Mouse (Mus musculus) cerebellum, postnatal 14 days (tissue): ENCODE data around the gene Dusp1.

Experiments used
- DNase-seq, 2 experiments: peaks; one replicate each; pipeline ENCODE4 v3.0.0; 2021; ENCODE audit warnings: mixed read lengths in 2 of 2

Dusp1 gene

DNA sequence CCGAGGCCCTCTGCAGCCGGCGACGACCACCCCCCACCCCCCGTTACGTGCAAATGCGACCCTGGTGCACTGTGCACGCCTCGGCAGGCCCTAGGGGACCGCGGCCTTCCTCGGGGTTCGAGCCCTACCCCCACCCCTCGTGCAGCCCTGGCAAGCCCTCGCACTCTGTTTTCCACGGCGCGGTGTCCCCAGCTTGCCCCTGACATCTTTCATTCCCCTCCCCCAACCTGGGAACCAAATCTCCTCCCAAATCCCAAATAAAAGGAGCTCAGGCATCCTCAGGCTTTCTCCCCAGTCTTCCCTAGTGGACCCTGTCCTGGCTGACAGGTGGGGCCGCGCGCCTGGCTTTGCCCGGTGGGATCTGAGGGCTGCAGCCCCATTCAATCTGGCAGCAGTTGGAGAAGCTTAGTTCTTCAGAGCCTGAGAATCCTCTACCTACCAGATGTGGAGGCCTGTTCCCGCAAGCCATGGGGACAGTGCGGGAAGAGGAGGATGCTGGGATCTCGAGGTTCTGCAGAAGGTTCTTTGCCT lies at the start of gene Dusp1:
Gene Dusp1, minus strand, starts transcription at position 478 of the 531 bp plus-strand sequence.
- DNase-seq = no peak

DNA sequence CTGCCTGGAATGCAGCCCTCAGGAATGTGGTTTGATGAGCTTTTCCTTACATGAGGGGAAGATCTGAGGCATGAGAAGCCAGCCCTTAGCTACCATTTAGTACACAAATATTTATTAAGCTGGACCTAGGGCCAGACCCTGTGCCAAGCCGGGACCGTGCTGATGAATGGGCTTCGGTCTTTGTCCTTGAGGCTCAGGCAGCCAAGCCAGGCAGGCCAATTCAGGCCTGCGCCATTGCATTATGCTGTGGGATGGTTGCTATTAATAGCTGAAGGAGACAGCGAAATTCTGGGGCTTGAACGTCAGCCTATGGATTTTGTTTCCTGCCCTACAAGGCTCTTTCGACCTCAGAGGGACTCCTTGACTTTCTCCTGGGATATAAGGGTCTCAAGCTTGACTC lies 49.4 kb upstream of the Dusp1 start:
- DNase-seq = no peak

DNA sequence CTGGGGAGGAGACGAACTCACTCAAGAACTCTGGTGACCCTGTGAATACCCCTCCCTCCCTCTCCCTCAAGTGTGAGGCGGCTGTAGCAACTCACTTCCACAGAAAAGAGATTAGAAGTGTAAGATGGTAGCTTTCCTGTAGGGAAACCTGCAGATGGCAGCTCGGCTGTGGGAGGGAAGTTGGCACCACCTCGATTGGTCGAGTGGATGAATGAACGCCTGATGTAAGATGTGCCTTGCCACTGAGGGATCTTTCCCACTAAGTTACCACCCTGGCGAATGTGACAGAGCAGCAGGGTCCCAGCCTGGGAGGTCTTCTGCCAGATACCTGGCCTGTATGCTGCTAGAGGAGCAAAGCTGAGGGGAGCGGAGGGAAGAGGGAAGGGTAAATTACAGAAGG lies 47.9 kb upstream of the Dusp1 start:
- DNase-seq = peak in 1 of 2 experiments; percentile 34

DNA sequence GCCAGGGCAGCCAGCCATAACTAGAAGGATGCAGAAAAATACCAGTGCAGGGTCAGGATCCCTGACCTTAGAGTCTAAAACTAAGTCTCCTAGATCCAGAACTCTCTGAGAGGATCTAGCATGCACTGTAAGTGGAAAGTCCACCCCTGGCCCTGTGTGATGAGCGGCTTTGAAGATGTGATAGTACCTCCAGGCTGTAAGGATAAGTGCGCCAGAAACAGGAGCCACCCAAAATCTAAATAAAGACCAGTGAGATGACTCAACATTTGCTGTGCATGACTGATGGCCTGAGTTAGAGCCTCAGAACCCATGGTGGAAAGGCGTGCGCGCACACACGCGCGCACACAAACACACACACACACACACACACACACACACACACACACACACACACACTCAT lies 46.9 kb upstream of the Dusp1 start:
- no peak for DNase-seq

DNA sequence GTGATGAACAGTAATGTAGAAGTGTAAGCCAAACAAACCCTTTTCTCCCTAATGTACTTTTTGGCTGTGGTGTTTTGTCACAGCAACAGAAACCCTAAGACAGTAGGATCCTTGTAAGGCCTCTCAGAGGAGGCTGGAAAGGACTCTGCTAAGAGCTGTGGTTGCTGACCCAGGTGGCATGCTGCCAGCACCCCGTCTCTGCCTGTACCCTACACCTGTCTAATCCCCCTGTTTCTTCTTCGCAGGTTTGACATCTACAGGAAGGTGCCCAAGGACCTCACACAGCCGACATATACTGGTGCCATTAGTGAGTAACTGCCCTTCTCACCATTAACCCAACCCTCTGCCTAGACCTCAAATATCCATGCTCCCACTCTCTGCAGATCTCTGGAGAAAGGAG lies 46.4 kb upstream of the Dusp1 start:
- DNase-seq = peak in 1 of 2 experiments; percentile 40

DNA sequence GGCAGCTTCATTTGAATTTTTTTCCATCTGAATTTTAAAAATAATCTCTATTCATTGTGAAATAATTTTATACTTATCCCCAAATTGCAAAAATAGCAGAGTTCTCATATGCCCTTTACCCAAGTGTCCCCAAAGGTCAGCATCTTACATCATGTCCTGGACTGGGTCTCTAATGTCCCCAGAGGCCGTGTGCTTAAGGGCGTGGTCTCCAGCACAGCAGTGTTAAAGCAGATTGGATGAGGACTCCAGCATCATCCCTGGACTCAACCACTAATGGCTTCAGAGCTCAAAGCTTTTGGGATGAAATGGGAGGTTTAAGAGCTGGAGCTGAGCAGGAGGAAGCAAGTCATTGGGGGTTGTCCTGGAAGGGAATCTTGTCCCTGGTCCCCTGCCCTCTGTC lies 44.6 kb upstream of the Dusp1 start:
- DNase-seq = no peak

DNA sequence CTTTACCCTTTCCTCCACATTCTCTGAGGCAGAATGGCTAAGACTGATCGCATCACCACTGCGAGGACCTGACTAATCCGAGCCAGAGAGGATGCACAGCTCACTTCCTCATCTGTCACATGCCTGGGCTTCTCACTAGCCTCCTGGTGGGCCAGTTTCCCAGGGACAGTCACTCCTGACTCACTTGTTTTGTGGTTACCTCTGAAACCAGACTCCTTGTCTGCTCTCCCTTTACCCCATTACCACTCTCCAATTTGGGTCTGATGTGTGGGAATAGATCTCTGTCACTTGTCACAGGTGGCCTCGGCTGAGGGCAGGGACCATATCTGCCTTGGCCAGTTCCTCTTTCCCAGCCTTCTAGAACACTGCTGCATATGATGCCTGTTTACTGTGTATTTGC lies 43.7 kb upstream of the Dusp1 start:
- no peak for DNase-seq

DNA sequence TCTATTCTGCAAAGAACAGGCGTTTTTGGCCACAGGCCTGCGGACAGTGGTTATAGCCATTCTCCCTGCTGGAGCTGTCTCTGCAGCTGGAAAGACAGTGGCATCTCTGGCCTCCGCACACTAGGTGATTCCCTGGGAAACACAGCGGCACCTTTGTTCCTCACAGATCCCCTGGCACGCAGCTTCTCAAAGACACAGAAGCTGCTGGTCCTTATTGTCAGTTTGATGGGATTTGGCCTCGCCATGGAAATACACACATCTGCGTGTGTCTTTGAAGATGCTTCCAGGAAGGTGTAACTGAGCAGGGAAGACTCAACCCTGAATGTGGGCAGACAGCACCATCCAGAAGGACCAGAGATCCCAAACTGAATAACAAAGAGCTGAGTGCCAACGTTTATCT lies 41.4 kb upstream of the Dusp1 start:
- DNase-seq = no peak

DNA sequence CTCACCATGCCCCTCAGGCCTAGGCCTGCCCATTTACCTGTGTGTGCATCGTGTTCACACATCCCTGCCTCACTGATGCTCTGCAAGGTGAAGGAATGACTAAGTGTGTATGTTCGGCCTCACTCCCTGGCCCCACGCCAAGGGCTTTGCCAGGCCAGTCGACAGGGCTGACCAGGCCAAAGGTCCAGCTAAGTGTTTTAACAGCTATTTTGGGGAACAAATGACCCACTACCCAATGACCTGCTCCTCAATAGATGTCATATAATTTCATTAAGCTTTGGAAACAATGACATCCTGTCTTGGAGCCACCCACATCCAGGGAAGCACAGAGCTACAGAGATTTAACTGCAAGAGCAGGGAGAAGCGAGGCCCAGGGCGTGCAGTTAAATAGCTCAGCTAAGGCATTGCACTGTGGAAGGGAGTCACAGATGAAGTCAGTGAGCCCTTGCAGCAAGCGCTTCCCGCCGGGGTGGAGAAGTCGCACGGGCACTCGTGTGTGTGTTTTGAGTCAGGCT lies 40.5 kb upstream of the Dusp1 start:
- DNase-seq = peak; percentile 61 to 70

DNA sequence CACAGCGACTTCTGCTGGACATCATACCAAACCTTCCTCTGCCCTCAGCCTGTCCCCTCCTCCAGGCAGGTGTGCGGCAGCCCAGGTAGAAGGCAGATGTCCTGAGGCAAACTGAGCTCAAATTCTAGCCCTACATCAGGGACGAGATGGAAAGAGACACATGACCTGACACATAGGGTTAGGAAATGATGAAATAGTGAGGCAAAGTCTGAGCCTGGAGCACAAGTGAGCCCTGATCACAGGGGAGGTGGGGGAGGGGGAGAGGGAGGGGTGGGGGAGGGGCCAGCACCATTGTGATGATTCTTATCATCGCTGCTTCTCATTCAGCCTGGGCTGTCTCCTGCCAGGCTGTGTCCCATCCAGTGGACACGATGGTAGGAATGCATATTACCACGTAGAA lies 40.0 kb upstream of the Dusp1 start:
- no peak for DNase-seq

DNA sequence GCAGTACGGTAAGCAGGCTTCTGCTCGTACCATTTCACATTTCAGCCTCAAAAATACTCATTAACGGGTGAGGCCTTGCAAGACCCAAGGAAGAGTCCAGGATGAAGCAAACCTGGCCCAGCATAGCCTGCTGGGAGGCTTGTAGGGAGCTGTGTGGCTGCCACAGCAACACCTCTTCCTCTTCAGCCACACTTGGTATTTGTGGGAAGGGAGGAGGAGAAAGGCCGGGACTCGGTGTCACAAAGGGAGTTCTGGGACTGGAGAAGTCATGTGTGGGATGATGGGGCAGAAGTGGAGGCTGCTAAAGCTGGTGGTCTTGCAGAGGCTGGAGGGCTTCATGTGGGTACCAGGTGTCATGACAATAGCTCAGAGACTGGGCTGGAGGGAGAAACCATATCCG lies 39.6 kb upstream of the Dusp1 start:
- no peak for DNase-seq

DNA sequence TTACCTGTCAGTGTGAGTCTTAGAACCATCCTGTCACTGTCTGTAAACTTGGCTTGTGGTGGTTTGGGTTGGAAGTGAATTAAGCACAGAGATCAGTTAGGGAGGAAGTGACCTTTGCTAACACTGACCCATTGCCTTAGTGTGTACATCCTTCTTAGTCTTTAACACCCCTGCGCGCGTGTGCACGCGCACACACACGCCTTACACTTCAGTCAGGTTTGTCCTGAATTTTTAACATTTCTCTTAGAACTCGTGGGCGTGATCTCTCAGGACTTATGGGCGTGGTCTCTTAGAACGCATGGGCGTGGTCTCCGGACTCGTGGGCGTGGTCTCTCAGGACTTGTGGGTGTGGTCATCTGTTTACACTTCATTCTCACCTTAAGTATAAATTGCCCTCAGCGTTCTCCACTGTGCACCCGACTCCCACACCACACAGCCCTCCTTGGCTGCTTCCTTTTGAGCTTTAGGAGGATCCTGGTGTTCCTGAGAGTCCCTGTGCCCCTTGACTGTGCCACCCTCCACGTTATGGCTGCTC lies 39.1 kb upstream of the Dusp1 start:
- no peak for DNase-seq

DNA sequence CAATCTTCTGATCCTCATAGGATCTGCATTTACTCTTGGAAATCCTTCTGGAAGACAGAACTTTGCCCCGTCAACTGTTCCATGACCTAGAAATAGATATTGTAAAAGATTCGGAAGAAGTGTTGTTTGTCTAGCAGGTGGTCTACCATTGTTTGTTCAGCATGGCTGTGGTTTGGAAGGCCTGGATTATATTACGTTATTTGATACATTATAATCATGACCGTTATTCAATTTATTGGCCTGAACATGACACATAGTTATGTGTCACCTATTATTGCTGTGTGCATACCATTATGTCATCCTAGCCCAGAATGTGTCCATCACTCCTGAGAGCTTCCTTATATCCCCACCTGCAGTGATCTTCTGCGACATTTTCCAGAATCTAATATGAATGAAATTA lies 36.9 kb upstream of the Dusp1 start:
- DNase-seq = no peak

DNA sequence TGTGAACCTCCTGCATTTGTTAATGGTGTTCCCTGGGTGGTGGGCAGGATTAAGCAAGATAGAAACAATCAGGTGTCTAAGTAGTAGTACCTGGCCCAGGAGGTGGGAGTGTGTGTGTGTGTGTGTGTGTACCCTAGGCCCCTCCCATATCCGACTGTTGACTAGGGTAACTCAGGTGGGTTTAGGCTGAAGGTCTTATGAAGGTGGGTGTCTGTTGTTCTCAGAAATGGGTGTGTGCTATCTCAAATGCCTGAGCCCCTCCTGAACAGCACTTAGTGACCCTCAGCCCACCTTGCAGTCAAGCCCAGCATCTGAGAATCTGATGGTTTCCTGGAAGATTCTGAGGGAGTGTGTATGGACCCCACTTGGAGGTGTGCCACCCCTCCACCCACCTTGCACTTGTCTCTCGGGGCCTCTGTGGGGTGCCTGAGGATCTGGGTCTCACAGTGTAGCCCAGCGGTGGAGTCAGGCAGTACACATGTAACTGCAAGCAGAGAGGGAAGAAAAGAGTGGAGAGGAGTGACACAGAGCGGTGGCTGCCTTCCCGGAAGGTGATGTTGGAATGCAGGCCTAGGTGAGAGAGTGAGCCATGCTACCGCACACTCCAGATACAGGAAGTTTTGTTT lies 35.0 kb upstream of the Dusp1 start:
- peak in 1 of 2 experiments; percentile 43 for DNase-seq

DNA sequence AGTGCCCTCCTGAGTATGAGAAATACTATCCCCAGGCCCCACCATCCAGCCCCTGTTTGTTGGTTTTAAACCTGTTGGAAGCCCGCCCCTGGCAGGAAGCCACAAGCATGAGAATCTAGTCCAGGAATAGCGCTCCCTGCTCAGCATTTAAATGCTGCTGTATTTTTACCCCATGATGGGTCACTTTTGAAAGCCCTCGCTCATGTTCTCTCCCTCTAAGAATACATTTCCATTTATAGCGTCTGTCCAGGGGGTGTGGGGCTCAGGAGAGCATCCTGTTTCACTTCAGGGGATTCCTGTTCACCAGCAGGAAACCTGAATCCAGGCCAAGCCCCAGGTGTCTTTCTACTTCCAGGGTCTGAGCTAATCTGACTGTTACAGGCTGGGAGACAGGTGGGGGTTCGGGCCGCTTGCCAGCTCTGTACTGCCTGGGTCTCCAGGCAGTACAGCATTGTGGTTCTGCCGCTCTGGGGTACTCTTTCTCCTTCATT lies 34.3 kb upstream of the Dusp1 start:
- peak; percentile 93 to 97 for DNase-seq

DNA sequence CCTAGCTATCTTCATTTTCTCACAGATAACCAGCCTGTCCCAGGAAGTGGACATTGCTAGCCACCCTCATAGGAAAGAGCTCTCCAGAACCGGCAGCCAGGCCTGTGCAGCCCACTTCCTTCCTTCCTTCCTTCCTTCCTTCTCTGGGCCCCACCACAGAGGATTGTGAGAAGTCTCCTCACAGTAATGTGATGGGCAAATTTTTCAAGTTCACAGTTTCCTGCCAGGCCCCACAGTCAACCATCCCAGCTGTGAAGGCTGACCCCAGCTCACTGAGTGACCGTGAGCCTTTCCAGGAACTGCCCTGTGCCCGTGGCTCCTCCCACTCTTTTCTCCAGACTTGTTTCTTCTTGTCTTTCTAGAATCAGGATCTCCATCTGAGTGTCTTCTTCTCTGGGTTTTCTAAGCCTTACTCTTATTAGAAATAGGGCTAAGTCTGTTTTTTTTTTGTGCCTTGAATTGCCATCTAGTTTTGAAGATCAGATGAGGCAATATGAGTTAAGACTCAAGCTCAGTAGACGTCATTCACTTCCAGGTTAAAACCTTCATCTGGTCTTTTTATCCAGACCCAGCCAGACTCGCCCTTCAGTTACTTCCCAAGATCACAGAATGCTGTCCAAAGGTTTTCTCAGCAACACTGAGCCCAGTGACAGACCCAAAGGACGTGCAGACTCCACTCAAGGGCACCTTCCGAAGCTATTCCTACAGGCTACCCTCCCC lies 33.7 kb upstream of the Dusp1 start:
- no peak for DNase-seq

DNA sequence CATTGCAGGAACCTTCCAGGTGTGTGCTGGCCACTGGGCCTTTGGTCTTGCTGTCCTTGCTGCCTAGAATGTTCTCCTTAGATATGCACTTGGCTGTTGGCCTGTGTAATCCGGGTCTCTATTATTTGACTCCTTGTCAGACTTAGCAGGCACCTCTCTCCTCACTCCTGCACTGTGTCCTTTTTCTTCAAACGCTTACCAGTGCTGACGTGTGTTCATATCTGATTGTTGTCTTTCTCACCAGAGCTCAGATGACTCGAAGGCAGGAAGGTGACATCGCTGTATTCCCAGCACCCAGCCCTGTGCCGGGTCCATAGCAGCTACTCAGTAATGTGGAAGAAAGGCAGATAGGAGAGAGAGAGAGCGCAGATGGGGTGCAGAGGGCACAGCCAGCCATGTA lies 33.0 kb upstream of the Dusp1 start:
- no peak for DNase-seq

DNA sequence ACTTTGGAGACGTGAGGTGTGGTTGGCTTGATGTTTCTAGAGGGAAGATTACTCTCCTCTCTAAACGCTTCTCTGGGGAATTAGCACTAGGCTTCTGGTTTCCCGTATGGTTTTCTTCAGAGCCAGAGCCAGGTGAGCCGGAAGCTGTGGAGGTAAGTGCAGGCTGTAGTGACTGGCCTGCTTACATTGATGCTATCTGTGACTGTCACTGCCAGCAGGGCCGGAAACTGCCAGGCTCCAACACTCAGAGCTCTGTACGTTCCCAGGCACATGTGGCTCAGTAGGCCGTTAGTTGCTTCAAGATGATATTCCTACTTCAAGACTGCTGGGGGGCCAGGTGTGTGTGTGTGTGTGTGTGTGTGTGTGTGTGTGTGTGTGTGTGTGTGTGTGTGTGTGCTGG lies 32.2 kb upstream of the Dusp1 start:
- no peak for DNase-seq

DNA sequence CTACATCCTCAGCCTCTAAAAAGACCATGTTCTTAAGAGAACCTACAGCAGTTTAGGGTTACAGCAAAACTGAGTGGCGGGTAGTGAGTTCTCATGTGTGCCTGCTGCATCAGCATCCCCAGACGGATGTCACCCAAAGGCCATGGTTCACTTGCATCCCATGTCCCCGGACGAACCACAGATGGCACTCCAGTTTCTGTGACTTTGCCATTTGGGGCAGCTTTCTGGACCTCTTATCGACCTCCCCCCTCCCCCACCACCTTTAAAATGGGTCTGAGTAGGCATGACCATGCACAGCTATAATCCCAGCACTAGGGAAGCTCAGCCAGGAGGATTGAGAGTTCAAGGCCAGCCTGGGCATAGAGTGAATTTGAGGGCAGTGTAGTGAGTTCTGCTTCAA lies 31.3 kb upstream of the Dusp1 start:
- no peak for DNase-seq

DNA sequence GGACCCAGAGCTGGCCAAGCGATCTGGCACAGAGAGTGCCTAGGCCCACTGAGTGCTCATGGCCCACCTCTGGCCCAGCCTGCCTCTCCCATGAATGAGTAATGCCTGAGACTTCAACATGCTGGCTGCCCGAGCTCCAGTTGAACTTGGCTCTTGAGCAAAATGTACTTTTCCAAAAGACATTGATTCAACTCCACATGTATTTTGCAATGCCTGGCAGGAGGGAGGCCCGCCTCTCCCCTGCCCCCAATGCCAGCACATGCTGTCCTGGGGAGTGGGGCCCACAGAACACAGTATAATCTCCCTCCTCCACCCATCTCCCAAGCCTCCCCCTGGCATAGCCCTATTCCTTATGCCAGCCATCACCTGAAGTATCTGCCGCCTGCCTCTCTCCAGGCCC lies 30.6 kb upstream of the Dusp1 start:
- no peak for DNase-seq

DNA sequence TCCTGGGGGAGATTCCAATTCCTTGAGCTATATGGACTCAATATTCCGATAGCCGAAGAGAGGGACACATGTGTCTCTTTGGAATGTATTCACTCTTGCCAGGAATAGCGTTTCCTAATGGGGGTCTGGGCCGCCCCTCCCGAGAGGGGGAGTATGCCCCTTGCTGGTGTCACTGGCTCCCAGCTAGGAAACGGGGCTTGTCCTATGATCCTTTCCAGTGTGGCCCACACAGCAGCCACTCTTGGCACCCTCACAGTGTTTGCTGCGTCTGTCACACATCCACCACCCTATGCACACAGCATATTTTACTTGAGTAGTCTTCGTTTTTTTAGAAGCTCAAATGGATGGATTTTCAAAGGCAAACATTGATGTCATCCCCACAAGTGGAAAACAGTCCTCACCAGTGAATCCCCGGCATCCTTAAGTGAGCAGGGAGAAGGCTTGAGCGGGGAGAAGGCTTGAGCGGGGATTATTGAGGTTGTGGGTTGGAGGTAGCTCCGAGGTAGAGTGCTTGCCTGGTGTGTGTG lies 26.1 kb upstream of the Dusp1 start:
- DNase-seq = no peak

DNA sequence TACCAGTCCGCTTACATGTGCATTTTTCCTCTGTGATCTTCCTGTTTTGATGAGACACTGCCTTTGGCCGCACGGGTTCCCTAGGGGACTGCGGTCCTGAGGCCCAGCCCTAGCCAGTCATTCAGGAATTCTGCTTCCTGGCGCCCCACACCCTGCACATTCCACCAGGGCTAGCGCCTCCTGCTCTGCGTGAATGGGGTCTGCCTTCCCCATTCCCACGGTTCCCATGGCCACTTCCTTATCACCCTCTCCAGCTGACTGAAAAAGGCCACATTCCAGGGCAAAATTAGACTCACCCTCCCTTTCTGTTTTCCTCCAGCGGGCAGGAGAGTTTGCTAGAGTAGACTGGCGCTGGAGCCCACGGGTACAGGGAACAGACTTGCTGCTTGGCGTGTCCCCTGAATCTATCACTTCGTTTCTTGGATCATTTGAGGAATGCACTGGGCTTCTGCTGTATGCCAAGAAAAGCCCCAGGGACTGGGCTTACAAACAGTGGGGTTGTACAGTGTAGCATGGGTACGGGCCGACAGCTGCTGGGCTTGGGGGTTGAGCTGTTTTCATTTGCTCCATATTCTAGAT lies 22.7 kb upstream of the Dusp1 start:
- no peak for DNase-seq

DNA sequence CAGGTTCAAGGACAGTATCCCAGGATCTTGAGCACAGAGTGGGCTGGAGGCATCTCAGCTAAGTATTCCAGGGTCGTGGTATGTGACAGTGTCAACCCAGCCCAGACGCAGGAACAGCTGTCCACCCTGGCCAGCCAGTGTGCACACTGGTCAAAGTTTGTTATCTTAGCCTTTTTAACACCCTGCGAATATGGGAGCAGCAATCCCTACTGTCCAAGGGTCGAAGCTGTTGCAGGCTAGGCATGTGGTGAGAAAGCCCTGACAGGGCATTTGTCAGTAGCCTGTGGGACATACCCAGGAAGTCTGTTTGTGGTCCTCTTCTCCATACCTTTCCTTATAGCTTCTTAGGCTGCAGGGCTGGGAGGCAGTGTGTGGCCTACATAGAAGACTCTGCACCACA lies 22.1 kb upstream of the Dusp1 start:
- no peak for DNase-seq
